Mouse (Mus musculus): ENCODE data around the gene Gm48551.

Gene Gm48551

DNA sequence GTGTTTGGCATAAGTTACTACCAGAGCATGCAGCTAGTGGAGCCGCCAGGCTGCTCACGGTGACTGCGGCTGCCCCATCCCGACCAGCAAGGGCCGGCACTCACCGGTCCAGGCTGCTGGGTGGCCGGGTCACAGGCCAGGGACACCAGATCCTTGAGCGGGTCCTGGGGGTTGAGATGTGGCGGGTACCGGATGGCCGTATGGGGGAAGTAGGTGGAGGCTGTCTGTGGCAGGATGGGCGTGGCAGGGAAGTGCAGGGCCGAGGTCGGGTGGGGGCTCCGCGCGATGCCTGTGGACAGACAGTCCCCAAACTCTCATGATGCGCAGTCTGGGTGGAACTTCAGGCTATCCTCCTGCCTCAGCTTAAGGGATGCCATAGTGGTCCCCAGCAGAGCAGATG, 20.5 kb downstream of the Gm48551 start:
- no peak for DNase-seq (ENCODE audit: low read depth)

DNA sequence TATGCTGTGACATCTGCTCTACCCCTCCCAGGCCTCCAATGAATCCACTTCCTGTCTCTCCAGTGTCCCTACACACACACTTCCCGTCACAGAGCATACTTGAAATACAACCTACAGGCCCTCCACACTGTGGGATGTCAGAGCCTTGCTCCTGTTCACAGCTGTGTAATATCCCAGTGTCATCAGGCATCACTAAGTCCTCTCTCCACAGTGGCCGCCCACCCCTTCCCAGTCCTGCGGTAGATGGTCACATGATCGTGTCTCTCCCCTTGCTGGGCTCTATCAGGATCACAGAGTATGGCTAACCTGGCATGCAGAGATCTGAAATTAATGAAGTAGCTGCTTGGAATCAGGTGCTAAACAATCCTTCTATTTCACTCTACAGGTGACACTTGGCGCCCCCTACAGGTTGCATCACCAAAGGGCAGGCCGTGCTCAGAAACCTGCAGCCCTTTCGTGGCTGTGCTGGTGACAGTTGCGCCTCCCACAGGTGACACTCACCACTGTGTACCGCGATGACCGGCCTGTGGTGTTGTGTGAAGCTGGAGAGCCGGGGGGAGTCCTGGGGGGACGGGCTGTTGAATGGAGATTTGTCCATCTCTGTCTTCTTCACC, 21.4 kb downstream of the Gm48551 start:
- DNase-seq (ENCODE audit: low read depth): peak; percentile 57

DNA sequence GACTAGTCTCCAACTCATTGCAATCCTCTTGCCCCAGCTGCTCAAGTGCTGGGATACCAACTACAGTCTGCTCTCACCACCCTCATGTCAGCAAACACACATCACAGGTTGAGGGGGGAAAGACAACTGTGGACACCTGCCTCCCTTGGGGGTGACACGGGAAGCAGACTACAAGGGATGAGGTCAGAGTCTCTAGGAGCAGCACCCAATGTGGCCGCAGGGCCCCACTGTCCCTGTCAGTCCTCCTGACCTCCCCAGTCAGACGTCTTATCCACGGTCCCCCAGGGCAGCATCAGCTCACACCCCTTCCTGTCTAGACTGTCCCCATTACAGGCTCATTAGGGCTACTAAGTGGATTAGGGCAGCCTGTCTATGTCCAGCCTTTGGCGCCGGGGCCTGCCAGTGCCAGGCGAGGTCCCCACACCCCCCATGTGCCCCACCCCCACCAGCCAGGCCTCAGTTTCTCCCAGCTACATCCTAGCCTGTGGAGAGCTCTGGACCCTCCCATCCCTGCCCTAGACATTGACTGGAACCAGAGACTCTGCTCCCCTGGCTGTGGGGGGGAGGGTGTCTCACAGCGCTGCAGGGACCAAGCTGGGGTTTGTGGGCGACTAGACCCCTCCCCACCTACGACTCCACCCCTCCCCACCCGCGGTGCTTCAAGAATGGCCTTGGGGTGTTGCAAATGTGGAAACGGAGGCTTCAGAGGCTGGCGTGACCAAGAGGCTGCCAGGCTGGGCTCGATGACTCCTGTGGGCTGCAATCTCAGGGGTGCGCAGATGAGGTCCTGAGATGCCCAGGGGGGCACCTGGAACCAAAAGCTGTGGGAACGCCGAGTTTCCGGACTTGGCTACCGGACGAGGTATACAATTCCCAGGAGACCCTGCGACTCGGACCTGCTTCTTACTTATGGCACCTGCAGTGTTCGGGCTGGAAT, 22.5 kb downstream of the Gm48551 start:
- no peak for DNase-seq (ENCODE audit: low read depth)

DNA sequence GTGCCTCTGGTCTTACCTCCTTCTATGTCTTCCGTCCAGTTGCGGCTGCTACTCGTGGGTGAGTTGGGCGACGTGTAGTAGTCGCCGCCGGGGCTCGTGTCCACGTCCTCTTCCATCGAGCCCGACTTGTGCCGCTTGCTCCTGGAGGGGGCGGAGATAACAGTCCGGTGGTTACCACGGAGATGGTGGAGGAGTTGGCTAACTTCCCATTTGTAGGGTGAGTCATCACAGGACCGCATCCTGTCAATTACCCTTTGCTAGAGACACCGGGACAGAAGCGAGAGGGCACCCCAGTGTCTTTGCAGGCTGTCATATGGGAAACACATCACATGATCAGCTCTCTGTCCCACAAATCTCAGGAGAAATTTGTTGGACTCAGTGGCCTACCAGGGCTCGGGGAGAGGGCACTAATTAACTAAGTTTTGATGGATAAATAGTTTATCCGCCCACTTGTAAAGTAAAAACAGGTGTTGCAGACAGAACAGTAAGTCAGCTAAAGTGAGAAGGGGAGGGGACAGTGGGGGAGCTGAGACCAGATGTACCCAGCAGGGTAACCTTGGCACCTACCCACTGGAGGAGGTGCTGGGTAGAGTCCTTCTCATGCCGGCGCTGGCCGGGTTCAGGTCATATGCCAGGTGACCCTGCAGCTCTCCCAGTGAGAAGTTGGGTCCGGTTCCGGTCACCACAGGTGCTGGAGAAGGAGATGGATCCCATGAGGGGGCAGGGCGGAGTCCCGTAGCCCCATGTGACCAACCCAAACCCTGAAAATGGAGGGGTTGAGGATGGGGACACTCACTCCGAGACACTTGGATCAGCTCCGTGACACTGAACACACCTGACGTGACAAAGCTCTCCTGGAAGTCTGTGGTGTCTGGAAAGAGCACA, 23.5 kb downstream of the Gm48551 start:
- peak; percentile 91 for DNase-seq (ENCODE audit: low read depth)

DNA sequence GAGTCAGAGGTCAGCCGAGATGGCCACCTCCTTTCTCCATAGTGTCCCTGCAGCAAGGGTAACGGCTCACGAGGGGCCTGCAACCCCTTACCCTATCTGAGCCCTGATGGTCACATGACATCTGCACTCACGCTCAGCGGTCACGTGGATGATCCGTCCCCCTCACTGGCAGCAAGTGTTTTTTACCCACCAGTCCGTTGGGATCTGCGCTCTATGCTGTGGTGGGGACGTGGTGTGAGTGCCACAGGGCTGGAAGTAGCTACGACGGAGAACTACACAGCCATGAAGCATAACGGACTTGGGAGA, 24.1 kb downstream of the Gm48551 start:
- DNase-seq (ENCODE audit: low read depth): no peak

DNA sequence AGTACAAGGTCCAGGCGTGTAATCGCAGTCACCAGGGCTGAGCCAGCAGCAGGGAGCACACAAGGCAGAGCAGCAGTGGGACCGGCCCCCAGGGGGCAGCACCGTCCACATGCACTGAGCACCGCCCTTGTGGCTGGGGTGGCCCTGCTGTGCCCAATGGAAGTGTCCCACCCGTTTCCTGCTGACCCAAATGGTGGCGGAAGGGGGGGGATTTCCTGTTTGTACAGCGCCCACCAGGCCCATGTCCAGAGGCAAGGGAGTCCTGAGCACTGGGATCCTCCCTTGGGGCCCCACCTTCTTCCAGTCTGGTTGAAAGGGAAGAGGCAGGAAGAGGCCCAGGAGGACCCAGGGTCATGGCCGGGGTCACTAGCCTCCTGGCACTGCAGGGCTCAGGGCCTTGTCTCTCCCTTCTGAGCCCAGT, 24.6 kb downstream of the Gm48551 start:
- peak; percentile 81 for DNase-seq (ENCODE audit: low read depth)

DNA sequence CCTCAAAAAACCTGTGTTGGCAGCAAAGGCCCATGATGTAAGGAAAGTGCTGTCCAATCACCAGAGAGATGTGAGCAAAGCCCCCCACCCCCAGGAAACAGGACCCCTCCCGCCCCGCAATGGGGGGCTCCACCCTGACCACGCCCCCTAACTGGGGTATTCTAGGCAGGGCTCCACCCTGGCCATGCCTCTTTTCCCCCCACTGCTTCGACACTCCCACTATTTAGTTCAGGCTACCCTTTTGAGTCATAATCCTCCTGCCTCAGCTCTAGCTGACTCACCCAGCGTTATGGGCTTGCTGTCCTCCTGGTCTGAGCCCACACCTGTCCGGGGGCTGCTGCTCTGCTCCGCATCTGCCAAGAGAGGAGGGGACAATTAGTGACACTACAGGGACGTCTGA, 25.1 kb downstream of the Gm48551 start:
- no peak for DNase-seq (ENCODE audit: low read depth)

DNA sequence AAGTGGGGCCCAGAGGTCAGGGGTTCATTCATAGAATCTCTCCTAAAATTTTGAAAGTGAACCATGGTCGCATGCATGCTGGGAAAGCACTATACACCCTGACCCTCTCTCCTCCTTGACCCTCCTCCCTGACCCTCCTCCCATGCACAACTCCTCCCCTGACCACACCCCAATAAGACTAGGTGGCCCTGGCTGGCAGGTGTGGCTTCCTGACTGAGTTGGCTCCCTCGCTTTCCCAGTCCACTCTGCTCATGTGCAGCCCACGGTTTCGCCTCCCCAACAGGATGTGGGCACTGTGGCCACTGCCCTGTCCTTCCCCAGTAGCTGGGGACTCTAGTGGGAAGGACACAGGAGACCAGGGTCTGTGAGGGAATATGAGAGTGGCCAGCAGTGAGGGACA, 26.1 kb downstream of the Gm48551 start:
- no peak for DNase-seq (ENCODE audit: low read depth)

DNA sequence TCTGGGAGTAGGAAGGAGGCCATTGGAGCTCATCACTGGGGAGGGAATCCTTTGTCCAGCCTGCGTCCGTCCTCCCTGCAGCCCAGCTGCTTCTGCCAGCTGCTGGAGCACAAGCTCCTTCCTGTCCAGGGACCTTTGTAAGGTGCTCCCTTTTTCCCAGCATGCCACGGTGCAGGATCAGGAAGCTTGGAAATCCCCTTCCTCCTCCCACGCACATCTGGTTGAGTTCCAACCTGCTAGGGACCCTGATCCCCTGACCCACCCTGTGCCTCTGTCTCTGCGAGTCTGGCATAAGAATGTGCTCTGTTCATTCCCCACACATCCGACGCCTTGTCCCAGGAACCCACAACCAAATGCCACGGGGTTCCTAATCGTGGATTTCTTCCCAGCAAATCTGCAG, 26.7 kb downstream of the Gm48551 start:
- no peak for DNase-seq (ENCODE audit: low read depth)

DNA sequence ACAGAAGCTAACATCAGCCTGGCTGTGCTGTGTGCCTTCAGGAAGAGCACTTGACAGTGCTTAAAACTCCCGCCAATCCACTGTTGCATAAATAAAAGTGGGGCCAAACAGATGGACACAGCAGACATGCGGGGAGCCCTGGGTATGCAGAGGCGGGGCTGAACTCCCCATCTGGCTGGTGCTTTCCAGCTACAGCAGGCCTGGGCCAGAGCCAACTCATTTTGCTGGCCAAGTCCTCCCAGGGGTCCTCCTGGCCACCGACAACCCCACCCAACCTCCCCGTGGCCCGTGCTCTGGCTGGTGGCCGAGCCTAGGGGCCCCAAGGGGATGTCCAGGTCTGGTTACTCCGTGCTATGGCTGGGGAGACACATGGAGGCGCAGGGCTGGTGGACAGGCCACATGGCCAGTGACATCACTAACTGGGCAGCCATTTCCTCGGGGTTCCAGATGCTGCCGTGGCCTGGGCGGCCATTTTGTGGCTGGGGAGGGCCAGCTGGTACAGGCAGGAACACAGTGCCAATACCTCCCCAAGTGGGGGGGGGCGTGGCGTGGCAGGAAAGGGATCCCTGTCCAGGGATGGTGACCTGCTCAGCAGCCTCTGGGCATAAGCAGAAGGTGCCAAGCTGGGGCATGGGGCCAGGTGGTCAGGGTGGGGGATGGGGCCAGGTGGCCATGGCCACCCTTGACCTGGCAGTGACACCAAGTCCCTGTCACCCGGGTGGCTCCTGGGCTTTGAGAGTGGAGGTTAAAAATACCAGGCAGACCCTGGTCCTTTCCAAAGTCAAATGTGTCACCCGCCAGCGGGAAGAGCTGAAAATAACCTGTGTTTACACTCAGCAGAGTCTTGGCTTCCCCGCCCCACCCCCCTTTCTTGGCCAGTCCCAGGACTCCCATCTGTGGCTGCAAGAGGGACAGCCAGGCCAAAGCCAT, 27.5 kb downstream of the Gm48551 start:
- DNase-seq (ENCODE audit: low read depth): no peak

DNA sequence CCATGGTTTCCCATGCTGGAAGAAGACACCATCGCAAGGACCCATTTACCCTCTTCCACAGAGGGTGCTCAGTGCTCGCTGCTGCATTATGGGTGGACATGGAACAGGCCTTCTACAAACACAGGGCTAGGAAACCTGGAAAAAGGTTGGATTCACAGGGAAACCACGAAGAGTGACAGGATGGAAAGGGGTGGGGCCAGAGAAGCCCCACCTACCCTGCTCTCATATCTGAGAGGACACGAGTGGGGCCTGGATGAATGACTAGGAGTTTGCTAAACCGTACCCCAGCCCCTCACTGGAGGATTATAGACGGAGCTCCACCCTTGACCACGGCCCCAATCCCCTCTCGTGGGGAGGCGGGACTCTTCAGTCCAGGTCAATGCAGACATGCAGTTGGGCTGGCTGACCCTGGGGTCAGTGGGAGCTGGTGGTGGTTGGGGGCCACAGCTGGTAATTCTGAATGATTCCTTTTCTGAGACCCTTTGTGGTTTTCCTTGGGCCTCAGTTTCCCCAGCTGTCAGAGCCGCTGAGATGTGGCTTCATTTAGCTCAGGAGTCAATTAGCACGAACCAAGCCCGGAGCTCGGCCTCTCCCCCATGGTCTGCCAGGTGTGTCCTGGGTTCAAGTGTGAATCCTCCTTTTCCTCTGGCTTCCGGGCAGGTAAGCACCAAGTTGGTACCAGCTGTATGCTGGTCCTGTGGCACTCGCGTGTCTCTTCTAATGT, 28.5 kb downstream of the Gm48551 start:
- no peak for DNase-seq (ENCODE audit: low read depth)

DNA sequence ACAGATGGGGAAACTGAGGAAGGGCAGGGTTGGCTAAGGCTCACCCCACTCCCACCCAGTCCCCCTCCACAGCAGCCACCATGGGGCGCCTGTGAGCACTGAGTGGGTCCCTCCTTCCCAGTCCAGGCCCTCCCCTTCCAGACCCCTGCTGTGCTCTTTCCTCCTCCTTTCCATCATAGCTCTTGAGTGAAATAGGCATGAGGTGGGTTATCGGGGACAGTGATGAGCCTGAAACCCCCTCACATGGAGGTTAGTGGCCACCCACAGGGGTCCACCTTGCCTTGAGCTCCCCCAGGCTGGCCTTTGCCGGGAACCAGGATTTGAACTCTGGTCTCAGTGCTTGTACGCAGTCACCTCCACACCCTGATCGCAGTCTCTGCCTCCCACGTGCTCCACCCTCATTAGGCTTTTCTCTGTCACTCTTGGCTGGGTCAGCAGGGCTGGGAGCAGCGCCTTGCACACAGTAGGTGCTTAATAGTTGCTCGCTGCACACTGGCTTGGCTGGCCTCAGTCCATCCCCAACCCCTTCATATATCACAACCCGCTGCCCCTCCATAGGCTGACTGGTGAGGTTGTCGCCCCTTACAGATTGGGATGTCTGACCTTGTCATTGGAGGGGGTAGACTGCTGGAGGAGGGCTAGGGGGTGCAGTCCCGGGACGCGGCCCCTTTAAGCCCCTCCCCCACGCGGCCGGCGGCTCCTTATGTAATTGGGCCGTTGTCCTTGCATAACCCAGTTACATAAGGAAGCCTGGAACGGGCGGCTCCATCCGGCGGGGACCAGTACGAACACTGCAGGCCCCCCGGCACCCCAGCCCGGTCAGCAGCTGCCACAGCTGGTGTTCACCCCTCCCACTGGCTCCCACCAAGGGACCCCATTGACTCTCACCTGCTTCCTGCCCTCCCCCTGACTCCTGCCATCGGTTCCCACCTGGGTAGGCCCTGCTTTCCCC, 29.3 kb downstream of the Gm48551 start:
- DNase-seq (ENCODE audit: low read depth): peak; percentile 62

DNA sequence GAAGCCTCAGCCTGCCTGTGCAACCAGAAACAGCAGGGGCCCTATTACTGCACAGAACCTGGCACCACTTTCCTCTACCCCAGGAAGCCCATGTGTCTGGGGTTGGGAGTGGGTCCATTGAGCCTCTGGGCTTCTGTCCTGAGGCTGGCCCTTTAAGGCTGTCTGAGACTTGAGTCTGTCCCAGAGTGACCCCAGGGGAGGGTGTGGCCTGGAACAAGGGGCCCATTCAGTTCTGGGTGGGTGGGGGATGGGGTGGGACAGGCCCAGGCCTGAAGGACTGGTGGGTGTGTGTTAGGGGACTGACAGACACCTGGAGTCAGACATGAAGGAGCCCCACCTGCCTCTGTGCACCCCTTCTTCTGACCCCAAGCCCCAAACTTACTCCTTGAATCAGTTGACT, 30.4 kb downstream of the Gm48551 start:
- DNase-seq (ENCODE audit: low read depth): no peak

DNA sequence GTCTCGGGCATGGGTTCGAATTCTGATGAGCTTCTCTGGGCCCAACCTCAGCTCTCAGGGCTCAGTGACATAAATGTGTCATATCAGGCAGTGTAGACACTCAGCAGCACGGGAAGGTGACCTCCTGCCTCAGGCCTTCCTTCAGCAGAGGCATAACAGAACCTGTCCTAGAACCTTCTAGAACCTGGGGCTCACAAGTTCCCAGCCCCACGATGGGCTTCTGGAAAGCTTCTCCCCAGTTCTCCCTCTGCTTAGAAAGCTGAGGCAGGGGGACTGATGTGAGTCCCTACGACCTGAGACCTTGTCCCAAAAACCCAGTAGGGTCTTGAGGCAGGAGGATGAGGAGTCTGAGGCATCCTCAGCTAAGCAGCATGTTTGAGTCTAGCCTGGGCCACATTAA, 30.9 kb downstream of the Gm48551 start:
- no peak for DNase-seq (ENCODE audit: low read depth)

DNA sequence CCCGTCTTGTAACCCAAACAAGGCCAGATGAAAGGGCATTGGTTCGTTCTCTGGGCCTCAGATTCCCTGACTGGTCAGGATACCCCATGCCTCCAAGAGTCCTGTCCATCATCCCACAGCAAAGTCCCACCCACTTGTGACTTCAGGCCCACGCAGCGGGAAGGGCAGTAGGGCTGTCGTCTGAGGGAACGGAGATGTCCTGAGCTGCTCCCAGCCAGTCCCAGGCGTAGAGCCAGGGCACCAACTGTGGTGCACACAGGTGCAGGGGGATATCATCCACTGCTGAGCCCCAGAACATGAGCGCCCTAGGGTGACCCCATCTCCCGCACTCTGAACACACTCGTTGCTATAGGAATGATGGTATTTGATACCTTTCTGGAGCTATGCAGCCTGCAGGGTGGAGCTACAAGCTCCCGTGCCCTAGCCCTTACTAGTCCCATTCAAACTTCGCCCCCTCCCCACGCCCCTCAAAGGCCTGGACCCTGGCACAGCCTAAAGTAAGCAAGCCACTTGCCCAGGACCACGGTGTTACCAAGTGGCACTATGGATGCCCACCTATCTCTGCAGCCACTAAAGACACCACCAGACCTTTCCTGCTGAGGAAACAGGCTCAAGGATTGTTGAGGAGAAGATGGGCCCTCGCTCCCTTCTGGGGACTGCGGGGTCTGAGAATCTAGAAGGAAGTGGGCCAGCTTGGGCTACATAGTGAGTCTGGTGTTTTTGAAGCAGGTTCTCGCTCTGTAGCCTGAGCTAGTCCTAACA, 31.5 kb downstream of the Gm48551 start:
- no peak for DNase-seq (ENCODE audit: low read depth)

DNA sequence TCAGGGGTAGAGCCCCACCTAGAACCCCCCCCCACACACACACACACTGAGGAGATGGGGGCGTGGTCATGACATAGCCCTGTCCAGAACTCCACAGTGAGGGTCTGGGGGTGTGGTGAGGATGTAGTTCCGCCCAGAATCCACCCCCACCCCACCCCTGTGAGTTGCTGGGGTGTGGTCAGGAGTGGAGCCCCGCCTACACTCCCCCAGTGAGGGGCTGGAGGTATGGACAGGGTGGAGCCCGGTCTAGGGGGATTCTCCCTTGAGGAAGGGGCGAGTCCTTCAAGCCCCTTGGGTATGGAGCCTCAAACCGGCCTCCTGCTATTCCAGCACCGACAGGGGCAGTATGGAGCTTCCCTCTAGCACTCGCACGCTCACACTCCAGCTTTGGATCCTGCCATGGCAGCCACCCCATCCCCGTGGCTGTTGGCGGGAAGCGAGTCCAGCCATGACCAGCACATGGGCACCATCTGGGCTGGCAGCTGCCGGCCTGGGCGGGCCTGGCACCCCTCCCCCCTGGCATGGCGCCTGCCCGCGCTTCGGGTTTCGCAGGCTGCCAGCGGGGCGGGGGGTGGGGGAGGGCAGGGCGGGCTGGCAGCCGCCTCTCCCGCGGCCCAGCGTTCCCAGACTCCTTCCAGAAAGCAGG, 32.4 kb downstream of the Gm48551 start:
- no peak for DNase-seq (ENCODE audit: low read depth)

DNA sequence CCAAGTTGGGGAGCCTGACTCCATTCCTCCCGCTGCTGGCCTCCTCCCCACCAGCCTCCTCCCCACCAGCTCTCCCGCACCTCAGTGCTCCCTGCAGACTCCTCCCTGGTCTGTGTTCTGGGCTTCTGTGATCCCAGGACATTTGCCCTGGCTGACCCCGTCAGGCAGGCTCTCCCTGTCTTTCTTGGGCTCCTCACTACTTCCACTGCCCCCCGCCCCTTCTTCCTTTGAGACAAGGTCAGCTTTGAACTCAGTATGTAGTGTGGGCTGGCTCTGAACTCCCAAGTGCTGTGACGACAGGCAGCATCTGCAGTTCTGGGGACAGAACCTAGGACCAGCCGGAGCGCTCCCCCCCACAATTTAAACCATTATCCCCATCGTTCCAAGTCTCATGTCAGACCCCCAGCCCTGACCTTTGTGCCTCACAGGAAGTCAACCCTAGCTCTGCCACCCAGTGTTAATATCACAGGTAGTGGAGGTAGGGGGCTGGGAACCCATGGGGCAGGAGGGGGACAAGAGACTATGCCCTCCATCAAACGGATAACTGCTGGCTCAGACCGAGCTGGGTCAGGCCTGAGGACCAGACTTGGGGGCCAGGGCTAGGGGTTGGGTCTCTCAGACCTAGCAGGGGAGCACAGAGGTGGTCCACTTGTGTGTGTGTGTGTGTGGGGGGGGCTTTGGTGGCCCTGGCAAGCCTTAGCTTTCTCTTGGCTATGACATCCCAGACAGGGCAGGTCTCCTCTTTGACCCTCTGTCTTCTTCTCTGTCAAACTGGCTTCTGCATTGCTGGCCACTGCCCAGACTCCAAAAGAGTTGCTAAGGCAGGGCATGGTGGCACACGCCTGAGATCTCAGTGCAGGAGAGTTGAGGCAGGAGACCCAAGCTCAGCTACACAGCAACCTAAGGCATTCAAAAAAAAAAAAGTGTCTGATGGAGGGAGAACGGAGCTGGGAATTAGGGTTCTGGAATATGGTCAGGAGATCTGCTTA, 33.3 kb downstream of the Gm48551 start:
- DNase-seq (ENCODE audit: low read depth): no peak
